Mouse (Mus musculus): ENCODE data around the gene P4hb.
"Not testable (repeated sequence)": the region's sequence is repeated elsewhere in the genome, so short reads cannot be mapped to it uniquely, and the experiment has no call there.

The P4hb gene

GRCm38 (mm10) chr11:120572417-120572751 is 669 bp downstream of the P4hb start:
- no peak for DNase-seq (ENCODE audit: low spot score)

- peak; percentile 13 for DNase-seq (ENCODE audit: low spot score)
Measured at GRCm38 (mm10) chr11:120571754-120572416, 1.2 kb downstream of the P4hb start.

- no peak for DNase-seq (ENCODE audit: low spot score)
Measured at GRCm38 (mm10) chr11:120571122-120571521, 1.9 kb downstream of the P4hb start.

GRCm38 (mm10) chr11:120568324-120568723 is 4.7 kb downstream of the P4hb start:
- DNase-seq (ENCODE audit: low spot score), result no peak

GRCm38 (mm10) chr11:120565114-120565513 is 7.9 kb downstream of the P4hb start:
- no peak for DNase-seq (ENCODE audit: low spot score)

GRCm38 (mm10) chr11:120562949-120563348 is 10.1 kb downstream of the P4hb start:
- DNase-seq (ENCODE audit: low spot score), result no peak

GRCm38 (mm10) chr11:120560952-120561728 is 11.9 kb downstream of the P4hb start:
- no peak for DNase-seq (ENCODE audit: low spot score)

- DNase-seq (ENCODE audit: low spot score), result not testable (repeated sequence)
Measured at GRCm38 (mm10) chr11:120558843-120559242, 14.2 kb downstream of the P4hb start.

- no peak for DNase-seq (ENCODE audit: low spot score)
Measured at GRCm38 (mm10) chr11:120555260-120555659, 17.8 kb downstream of the P4hb start.

- no peak for DNase-seq (ENCODE audit: low spot score)
Measured at GRCm38 (mm10) chr11:120554834-120555233, 18.2 kb downstream of the P4hb start.

GRCm38 (mm10) chr11:120552736-120553135 is 20.3 kb downstream of the P4hb start:
- no peak for DNase-seq (ENCODE audit: low spot score)

GRCm38 (mm10) chr11:120550810-120551440 is 22.1 kb downstream of the P4hb start, which contains the start of gene Ppp1r27:
Gene Ppp1r27, minus strand, starts transcription at chr11:120551132.
- DNase-seq (ENCODE audit: low spot score), result no peak

- DNase-seq (ENCODE audit: low spot score), result no peak
Measured at GRCm38 (mm10) chr11:120549986-120550809, 22.9 kb downstream of the P4hb start.

GRCm38 (mm10) chr11:120549168-120549945 is 23.7 kb downstream of the P4hb start, which contains the start of gene Mcrip1:
Gene Mcrip1, minus strand, starts transcription at chr11:120549727.
- peak; percentile 93 for DNase-seq (ENCODE audit: low spot score)

GRCm38 (mm10) chr11:120548786-120549167 is 24.3 kb downstream of the P4hb start:
- DNase-seq (ENCODE audit: low spot score), result no peak

- no peak for DNase-seq (ENCODE audit: low spot score)
Measured at GRCm38 (mm10) chr11:120548214-120548613, 24.8 kb downstream of the P4hb start.

- DNase-seq (ENCODE audit: low spot score), result no peak
Measured at GRCm38 (mm10) chr11:120547469-120547868, 25.6 kb downstream of the P4hb start.

GRCm38 (mm10) chr11:120545964-120546363 is 27.1 kb downstream of the P4hb start:
- DNase-seq (ENCODE audit: low spot score), result no peak

GRCm38 (mm10) chr11:120542376-120542775 is 30.7 kb downstream of the P4hb start:
- no peak for DNase-seq (ENCODE audit: low spot score)

GRCm38 (mm10) chr11:120541907-120542306 is 31.1 kb downstream of the P4hb start:
- DNase-seq (ENCODE audit: low spot score), result peak; percentile 45

GRCm38 (mm10) chr11:120539285-120540014 is 33.6 kb downstream of the P4hb start:
- peak; percentile 66 for DNase-seq (ENCODE audit: low spot score)

All from retina, embryonic 14.5 days (tissue).